Mouse (Mus musculus) cerebral cortex, adult 2 months (tissue): Measurements from ENCODE around the gene Ccr4.

Experiments
- WGBS: fragments of 180-500 bp; shearing (Covaris S2); methylation state at CpG from one replicate; pipeline ENCODE4 v1.1.7; 2018; 5-methylcytosine and 5-hydroxymethylcytosine counted together

The Ccr4 gene

DNA sequence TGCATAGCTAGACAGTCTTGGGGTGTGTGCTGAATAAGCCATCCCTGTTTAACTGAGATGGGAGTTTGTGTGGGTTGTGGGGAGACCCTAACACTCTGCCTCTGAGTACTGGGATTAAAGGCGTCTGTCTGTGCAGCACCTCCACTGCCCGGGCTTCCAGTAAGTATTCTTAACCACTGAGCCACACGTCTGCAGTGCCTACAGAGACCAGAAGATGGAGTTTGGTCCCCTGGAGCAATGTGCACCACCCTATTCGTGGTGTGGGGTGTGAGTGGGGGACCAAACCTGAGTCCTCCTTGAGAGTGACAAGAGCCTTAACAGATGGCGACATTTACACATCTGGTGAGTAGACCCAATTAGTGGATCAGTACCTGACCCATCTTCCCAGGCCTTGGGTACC lies 17.3 kb upstream of the Ccr4 start:
- WGBS: 73% methylated on average over 5 of the region's 5 CpGs

DNA sequence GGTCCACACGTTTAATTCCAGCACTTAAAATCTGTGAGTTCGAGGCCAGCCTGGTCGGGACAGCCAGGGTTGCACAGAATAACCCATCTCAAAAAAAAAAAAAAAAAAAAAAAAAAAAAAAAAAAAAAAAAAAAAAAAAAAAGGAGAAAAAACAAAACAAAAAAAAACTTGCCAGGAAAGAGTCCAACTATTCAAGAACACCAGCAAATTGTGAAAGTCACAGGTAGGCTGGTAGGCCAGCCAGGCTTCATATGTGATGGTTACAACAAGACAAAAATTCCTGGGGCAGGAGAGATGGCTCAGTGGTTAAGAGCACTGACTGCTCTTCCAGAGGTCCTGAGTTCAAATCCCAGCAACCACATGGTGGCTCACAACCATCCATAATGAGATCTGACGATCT lies 15.8 kb upstream of the Ccr4 start:
- 75% methylated on average over 4 of the region's 4 CpGs for WGBS

DNA sequence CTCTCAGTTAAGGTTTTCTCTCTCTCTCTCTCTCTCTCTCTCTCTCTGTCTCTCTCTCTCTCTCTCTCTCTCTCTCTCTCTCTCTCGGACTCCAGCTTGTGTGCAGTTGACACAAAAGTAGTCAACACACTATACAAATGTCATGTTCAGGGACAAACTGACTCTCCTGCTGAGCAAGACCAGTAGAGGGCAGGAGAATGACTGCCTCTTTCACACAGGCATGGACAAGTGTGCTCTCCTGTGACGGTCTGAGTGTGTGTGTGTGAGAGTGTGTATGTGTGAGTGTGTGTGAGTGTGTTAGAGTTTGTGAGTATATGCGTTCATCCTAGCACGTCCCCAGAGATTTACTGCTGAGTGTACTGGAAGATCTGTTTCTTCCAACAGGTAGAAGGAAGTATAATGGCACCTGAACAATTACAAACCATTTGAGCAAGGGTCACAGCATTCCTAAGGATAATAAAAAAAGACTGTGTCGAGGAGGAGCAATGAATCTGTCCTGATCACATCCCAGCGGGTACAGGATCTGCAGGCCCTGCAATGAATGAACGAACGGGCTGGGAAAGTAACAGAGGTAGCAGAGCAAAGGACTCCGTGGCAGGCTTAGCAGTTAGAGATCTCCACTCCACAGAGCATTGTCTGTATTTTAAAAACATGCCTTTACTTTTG lies 14.2 kb upstream of the Ccr4 start:
- WGBS: 86% methylated on average over 9 of the region's 9 CpGs

DNA sequence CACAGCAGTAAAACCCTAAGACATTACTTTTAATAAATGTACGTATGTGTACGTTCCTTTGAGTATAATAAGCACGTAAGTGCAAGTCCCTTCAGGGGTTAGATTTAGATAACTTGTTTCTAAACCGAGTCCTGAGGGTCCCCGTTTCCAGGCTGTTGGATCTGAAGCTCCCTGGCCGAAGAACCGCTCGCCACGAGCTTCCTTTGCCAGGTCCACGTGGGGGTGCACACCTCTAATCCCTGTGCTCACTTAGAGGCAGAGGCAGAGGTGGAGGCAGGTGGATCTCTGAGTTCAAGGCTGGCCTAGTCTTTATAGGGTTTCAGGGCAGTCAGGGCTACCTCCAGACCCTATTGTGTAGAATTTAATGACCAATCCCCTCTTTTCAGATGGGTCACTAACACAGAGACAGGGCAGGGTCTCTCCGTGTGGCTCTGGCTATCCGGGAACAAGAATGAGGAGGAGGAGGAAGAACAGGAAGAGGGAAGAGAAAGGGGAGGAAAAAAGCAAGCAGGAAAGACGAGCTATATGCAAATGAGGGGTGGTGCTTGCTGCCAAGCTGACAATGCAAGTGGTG lies 13.3 kb upstream of the Ccr4 start:
- WGBS: 87% methylated on average over 13 of the region's 13 CpGs

DNA sequence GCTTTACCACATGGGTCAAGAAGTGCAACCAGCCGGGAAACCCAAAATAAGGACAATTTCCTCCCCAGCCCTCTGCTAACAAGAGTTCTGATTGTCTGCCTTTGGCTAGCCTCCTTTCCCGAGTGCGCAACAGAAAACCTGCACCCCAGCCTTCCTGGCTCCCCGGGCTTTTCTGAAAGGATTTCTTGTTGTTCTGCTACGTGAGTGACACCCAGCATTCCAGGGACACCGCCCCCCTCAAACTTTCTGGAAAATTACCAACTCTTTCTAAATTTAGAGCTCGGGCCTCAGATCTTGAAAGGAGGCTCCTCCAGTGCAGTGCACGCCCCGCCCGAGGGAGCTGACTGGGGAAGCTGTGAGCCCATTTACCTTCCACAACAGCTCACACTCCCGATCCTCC lies 10.6 kb upstream of the Ccr4 start, which contains the start of gene C130032M10Rik:
Gene C130032M10Rik (plus strand): TSS at position 334 of the 400 bp plus-strand sequence.
- 44% methylated on average over 11 of the region's 11 CpGs for WGBS

DNA sequence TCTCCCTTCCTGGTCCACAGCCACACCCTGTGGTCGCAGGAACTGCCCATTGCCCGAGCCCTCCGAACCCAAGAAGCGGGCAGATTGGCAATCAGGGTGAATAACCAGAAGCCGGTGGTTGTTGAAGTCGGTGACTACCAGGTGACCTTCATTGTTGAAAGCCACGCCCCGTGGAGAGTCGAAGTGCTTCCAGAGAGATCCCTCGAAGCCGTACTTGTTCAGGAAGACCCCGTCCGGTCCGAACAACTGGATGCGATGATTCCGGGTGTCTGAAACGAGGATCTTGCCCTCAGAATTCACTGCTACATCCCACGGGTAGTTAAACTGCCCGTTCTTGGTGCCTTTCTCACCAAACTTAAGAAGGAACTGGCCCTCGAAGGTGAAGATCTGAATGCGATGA lies 8.1 kb upstream of the Ccr4 start:
- 97% methylated on average over 21 of the region's 21 CpGs for WGBS

DNA sequence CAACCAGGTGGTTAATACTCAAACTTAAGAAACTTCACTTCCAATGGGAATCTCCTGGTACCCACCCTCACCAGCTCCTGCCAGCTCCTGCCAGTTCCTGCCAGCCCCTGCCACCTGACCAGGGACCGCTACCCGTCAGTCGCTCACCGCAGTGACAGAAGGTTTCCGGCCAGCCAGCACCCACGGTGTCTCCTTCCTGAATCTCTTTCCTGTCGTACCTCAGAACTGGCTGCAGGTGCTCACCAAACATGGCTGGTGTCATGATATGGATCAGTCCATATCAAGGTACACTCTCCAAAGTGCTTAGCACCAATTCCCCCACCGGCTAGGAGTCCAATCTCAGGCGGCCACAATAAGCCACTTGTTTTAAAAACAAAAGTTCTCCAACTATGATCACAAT lies 5.1 kb upstream of the Ccr4 start:
- whole genome bisulfite sequencing: 93% methylated on average over 9 of the region's 9 CpGs

DNA sequence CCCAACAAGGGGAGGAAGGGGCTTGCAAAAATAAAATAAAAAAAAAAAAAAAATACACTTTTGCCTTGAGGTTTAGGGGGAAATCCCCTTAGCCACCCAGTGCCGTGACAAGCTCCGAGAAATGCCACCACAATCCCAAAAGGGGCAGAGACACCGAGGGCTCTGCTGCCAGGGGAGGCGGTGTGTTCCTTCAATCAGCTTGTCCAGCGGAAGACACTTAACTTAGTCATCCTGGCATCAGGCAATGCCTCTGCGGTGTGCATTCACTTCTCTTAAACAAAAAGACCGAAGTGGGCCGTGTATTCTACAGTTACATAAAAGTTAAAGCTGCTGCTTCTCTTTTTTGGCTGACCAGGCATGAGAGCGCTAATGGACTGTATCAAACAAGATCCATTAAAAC lies 2.7 kb upstream of the Ccr4 start:
- WGBS: 78% methylated on average over 9 of the region's 9 CpGs

DNA sequence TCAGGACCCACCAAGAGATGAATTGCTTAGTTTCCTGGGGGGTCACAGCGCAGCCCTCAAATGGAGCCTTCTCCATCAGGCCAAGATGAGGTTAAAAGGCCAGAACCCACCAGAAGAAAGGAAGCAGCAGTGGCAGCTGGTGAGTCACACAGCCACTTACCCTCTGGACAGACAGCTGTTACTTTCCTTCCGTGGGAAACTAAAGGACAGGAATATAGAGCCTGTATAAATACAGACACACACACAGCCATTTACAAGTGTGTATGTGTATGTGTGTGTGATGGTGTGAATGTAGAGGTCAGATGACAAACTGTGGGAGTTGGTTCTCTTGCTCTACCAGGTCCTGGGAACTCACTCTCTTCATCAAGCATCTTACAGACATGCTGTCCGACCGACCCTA lies 1.8 kb upstream of the Ccr4 start:
- WGBS: 75% methylated on average over 4 of the region's 4 CpGs

DNA sequence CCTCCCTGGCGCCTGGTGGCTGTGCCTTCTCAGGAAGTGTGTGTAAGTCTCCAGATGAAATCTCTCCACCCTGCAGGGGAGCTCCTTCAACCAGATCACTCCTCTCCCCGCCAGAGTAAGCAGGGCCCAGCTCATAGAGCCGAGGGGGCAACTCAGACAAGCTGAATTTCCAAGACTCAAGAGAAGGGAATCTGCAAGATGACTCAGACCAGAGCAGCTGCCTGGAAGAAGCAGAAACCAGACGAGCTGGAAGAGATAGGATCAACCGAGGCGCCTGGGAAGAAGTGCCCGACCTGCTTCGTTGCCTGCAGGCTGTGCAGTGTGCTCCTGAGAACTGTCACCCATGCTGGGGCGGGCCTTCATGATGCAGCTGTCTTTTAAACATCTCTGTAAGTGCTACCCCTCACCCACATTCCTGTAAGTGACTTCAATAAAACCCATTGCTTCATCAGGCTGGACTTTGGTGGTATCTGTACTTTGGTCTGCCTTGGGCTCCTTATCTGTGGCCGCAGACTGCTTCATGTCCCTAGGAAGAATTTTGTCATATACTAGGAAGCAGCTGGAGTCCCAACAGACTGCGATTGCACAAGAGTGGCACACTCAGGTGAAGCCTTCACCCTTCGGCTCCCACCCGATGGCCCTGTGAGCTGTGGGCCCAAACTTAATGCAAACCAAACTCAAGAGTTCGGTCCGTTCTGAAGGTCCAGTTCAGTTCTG lies 1.8 kb downstream of the Ccr4 start:
- WGBS: 76% methylated on average over 15 of the region's 15 CpGs

DNA sequence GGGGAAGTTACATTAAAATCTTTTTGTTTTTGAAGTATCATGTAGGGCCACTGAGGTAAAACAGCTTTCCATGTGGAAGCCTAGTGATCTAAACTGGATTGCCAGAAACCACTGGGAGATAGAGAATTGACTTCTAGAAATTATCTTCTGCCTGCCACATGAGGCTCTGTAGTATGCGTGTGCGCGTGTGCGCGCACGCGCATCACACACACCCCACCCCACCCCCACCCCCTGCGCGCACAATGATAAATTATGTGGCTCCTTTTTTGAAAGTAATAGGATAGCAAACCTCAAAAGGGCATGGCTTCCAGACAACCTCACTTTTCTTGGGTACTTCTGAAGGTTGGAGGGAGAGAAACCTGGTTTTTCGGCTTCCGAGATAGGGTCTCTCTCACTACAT lies 2.8 kb downstream of the Ccr4 start:
- 99% methylated on average over 11 of the region's 11 CpGs for WGBS

DNA sequence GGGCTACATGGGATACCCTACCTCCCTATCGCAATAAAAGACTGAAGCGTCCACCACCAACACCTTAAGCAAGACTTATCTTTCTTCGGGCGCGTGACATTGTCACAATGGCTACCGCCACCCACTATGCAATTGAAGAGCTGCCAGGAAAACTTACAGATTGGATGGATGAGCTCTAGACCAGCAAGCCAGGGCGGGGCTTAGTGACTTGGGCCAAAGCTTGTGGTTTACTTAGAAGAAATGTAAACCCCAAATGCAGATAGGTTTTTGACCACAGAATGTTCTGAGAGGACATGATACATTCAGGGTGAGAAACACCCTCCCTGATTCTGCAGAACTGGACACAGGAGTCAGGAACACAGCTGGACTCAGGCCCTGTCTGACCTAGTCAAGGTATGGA lies 3.6 kb downstream of the Ccr4 start:
- whole genome bisulfite sequencing: 96% methylated on average over 7 of the region's 7 CpGs

DNA sequence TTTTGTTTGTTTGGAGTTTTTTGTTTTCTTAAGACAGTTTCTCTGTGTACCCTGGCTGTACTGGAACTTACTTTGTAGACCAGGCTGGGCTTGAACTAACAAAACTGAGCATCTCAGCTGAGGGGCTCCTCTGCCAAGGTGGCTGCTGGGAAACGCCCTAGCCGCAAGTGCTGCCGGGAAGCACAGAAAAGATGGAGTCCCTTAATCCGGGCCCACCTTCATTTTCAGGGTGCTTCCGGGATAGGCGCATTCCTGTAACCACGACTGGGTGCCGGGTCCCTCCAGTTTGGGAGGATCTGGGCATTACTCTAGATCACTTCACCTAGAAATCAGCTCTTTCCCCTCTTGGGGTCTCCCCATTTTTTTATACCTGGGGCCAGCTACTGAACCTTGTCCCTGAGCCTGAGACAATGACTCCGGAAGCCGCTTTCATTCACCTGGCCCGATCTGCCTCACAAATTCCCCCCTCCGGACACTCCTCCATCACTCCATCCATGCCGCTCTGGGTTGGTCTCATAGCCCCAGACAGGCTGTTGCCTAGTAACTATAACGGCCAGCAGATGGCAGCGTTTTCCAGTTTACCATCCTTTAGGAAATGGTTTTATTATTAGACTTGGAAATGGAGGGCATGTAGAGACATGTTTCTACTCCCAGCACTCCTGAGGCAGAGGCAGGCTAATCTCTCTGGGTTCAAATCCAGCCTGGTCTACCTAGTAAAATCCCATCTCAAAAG lies 4.8 kb downstream of the Ccr4 start:
- WGBS: 34% methylated on average over 15 of the region's 15 CpGs

DNA sequence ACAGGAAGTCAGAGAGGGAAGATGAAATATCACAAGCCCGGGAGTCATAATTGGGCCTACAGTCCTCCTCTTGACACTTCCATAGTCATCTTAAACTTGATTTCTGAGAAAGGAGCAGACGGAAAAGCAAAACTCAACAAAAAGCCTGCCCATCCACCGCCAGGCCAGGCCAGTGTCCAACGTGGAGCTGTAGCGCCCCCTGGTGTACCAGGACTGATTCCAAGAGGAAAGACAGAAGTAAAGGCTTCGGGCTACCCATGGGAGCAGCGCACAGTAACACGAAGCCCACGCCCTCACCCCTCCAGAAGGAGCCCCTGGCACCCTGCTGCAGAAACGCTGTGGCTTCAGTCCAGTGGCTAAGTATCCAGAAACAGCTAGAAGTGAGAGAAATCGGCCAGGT lies 6.5 kb downstream of the Ccr4 start:
- WGBS: 13% methylated on average over 11 of the region's 11 CpGs

DNA sequence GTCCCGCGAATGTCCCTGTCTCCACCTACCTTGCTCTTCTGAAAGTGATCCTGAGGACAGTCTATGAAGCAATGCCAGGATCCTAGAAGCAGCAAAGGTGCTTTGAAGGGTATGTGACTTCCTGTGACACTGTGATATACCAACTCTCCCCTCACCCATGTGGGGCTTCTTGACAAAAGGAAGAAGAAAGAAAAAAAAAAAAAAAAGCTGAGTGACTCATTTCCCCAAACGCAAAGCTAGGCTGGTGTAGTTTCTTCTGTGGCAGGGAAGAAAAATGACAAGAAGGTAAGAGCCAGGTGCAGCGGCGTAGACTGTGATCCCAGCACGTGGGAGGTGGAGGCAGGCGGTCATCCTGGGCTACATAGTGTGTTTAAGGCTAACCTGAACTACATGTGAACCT lies 8.2 kb downstream of the Ccr4 start:
- 83% methylated on average over 7 of the region's 7 CpGs for WGBS

DNA sequence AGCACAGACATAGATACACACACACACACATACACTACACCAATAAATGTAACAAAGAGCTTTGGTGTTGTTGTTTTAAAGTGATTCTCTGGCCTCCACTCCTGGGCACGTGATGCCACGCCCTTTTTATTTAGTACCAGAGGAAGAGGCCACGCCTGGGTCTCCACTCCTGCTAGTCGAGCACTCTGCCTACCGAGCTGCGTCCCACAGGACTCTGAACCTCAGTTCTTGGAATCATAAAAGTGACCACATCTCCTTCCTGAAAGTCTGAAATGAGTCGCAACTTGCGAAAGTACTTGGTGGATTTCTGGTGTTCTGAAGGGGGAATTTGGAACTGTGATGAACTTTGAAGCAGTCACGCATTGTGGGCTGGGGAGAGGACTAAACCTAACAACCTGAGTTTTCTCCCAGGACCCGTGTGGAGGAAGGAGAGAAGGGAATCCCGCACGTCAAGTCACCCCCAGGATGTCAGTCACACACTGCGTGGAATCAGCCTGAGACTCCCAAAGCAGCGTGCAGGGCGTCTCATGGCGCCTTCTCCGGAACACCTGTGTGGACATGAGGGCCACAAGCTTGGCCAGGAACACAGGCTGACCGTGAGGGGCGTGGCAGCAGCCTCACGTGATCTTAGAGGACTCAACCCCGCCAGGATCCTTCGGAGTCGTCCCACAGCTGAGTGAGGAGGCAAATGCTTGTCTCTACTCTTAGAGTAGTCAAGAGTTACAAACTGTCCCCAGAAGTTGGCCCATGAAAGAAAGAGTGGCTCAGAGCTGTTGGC lies 17.0 kb downstream of the Ccr4 start:
- WGBS: 90% methylated on average over 23 of the region's 23 CpGs

DNA sequence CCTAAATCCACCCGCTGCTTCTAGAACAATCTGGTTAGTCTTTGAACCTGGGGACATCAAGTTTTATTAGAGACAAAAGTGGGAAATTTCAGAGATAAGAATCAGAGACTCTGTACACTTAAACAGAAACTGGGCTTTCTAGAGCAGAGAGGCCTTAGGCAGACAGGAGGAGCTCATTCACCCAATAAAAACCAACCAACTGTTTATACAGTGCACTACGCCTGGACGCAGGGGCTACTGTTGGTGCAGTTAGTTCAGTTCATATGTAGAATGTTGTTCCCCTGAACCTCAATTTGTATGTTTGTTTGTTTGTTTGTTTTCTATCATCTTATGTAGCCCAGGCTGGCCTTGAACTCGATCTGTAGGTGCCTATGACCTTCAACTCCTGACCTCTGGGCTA lies 17.9 kb downstream of the Ccr4 start:
- WGBS: 89% methylated on average over 4 of the region's 4 CpGs

DNA sequence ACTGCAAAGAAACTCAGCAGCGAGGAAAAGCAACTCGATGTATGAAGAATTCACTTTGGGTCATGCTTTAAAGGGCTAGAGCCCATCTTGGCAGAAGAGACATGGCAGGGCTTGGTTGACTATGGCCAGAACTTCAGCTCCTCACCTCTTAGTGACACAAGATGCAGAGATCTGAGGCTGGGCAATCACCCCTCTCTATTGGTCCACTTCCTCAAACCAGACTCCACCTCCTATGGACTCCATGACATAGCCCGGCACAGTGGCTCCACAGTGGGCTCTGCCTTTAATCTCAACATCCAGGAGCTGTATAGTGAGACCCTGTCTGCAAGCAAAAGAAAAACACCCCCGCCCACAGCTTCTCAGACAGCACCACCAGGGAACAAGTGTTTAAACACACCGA lies 19.9 kb downstream of the Ccr4 start:
- WGBS: 81% methylated on average over 5 of the region's 5 CpGs

DNA sequence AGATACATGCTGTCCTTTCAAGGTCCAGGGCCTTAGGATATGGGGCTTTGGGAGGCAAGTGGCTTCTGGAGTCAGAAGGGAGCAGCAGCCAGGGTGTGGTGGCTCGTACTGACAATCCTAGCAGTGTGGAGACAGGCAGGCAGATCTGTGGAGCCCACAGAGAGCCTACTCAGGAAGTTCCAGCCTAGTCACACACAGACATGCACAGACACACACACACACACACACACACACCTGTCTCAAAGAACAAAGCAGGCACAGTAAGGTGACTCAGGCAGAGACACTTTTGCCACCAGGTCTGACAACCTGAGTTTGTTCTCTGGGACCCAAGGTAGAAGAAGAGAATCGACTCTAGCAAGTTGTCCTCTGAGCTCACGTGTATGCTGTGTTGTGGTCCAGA lies 23.8 kb downstream of the Ccr4 start:
- WGBS: 87% methylated on average over 3 of the region's 3 CpGs

DNA sequence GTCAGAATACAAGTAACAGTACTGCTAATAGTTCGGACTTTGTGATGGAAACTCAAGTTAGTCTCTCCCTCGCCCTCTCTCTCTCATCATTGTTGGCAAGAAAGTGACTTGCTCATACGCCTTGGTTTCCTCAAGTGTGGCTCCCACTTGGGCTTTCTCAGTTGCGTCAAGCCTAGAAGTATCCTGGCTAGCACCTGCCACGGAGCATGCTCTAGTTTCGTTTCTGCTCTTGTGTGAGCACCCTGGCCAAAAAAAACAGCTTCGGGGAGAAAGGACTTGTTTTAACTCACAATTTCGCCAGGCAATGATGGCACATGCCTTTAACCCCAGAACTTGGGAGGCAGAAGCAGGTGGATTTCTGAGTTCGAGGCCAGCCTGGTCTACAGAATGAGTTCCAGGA lies 27.7 kb downstream of the Ccr4 start:
- 86% methylated on average over 9 of the region's 9 CpGs for WGBS

DNA sequence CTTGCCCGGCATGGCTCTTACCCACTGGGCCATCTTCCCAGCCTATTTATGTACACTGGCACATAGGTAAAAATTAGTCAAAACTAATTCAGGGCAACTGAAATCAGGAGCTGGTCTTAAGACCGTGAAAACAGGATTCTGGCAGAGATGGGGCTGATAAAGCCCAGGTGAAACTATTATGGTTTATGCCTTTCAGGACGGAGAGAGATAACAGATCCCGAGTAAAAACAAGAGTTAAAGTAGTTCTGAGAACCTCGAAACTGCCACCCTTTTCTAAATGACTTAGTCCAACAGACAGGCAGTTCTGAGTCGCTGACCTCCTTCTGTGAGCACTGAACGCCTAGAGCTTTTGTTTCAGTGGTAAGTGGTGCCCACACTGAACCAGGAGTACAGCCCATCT lies 32.8 kb downstream of the Ccr4 start:
- 92% methylated on average over 7 of the region's 7 CpGs for WGBS

DNA sequence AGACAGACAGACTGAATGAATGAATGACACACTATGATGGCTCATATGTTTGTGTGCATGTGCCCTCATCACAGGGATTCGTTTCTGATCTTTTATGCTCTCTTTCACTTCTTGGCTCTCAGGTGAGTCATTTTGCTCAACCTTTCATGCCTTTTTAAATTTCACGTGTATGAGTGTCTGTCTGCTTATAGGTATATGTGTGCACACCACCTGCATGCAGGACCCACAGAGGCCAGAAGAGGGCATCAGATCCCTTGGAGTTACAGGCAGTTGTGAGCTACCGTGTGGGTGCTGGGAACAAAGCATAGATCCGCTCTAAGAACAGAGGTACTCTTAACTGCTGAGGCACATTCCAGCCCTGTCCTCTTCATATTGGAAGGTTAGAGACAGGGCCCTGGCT lies 36.0 kb downstream of the Ccr4 start:
- 99% methylated on average over 4 of the region's 4 CpGs for WGBS
